Mouse (Mus musculus) frontal cortex, postnatal 14 days (tissue): ENCODE data around the gene Vmn1r159.
"Not testable (repeated sequence)": the region's sequence is repeated elsewhere in the genome, so short reads cannot be mapped to it uniquely, and the experiment has no call there.

Experiments used
- DNase-seq, 2 experiments: peaks; one replicate each; pipeline ENCODE4 v3.0.0; 2022; ENCODE audit warnings: low spot score in 2 of 2

Vmn1r159 gene

GRCm38 (mm10) chr7:22843505-22843904 is at the start of gene Vmn1r159:
Gene Vmn1r159 (minus strand): TSS chr7:22843605.
- not testable (repeated sequence) for DNase-seq

DNA sequence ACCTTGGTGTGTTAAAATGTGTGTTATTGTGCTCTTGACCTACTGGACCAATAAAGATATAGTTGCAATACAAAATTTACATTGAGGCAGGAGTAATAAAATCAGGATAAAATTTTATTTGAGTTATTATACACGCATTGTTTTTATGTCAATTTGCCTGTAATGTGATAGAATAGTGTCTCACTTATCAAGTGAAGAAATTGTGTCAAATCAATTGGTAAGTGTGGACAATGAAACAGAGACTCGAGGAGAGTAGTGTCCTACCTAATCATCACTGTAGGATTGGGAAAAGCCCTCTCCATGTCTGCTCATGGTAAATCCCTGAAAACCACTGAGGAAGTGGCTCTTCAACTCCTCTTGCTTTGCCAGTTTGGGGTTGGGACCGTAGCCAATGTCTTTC is 27.5 kb upstream of the Vmn1r159 start, which contains the start of gene Vmn1r160:
Gene Vmn1r160, plus strand, starts transcription at position 301 of the 400 bp plus-strand sequence.
- DNase-seq = not testable (repeated sequence)
